Mouse (Mus musculus): ENCODE results near the gene Camk1d.
"Not testable (repeated sequence)": the region's sequence is repeated elsewhere in the genome, so short reads cannot be mapped to it uniquely, and the experiment has no call there.

The Camk1d gene

GRCm38 (mm10) chr2:5249199-5249598 is 465.1 kb downstream of the Camk1d start:
- DNase-seq (ENCODE audit: low spot score), result not testable (repeated sequence)

All from embryo, embryonic 10.5 days (tissue).